Mouse (Mus musculus) liver, postnatal 0 days (tissue): ENCODE measurements around the gene C1galt1c1. TPM values are rescaled to one million over a fixed set of nuclear protein-coding genes. Genes with fewer than 3 reads are reported as not detected.

Source experiments
- ATAC-seq: fragments of 200-750 bp; cut with Nextera tagmentation; 2 replicates; pipeline ENCODE4 v1.8.0; 2017; ENCODE audit warnings: mild to moderate bottlenecking, moderate library complexity
- DNase-seq: peaks from one replicate; pipeline ENCODE4 v3.0.0-alpha.2; 2016
- H3K27ac ChIP-seq: fragments of 300-500 bp; sonication (generic); 2 replicates; pipeline ENCODE4 v1.5.1; 2014; ENCODE audit warnings: antibody characterized with exemption, moderate library complexity, mild to moderate bottlenecking, low read depth
- H3K27me3 ChIP-seq: fragments of 300-500 bp; sonication (generic); 2 replicates; pipeline ENCODE4 v1.6.1; 2014; ENCODE audit warnings: low read length, control low read depth, mixed read lengths; ENCODE audit not compliant: insufficient read depth
- H3K36me3 ChIP-seq: fragments of 300-500 bp; sonication (generic); replicated peaks from 2 replicates; pipeline ENCODE4 v1.6.1; 2014; ENCODE audit warnings: mild to moderate bottlenecking, control low read depth, low read length, moderate library complexity, mixed read lengths; ENCODE audit not compliant: insufficient read depth
- H3K4me1 ChIP-seq: fragments of 300-500 bp; sonication (generic); 2 replicates; pipeline ENCODE4 v1.6.1; 2014; ENCODE audit warnings: antibody characterized with exemption, mild to moderate bottlenecking, control low read depth; ENCODE audit not compliant: insufficient read depth
- H3K4me2 ChIP-seq: fragments of 300-500 bp; sonication (generic); 2 replicates; pipeline ENCODE4 v1.6.1; 2014; ENCODE audit warnings: low read depth, mild to moderate bottlenecking, low read length, moderate library complexity, mixed read lengths
- H3K4me3 ChIP-seq: fragments of 300-500 bp; sonication (generic); 2 replicates; pipeline ENCODE4 v1.5.1; 2014; ENCODE audit warnings: low read depth, low read length
- H3K9ac ChIP-seq: fragments of 300-500 bp; sonication (generic); replicated peaks from 2 replicates; pipeline ENCODE4 v1.6.1; 2014; ENCODE audit warnings: mild to moderate bottlenecking, moderate library complexity
- H3K9me3 ChIP-seq: fragments of 300-500 bp; sonication (generic); 2 replicates; pipeline ENCODE4 v1.6.1; 2016; ENCODE audit warnings: mild to moderate bottlenecking, control low read depth, low read length, mixed read lengths
- CTCF ChIP-seq: sonication (generic); IDR thresholded peaks from 2 replicates; pipeline ENCODE4 v1.5.1; 2016; ENCODE audit warnings: antibody characterized with exemption, low read depth
- EP300 ChIP-seq: IDR thresholded peaks from 2 replicates; pipeline ENCODE4 v1.6.1; 2016; ENCODE audit warnings: antibody characterized with exemption, low read depth, mild to moderate bottlenecking
- WGBS: fragments of 180-500 bp; shearing (Covaris S2); extraction: QIAGEN DNeasy Blood & Tissue Kit; methylation state at CpG from one replicate; pipeline ENCODE4 v1.1.7; 2014; ENCODE audit not compliant: insufficient replicate concordance; 5-methylcytosine and 5-hydroxymethylcytosine counted together
- polyA plus RNA-seq: library from polyadenylated mRNA; unstranded; fragments of >200 nt; fragmentation: Nextera tagmentation; extraction: Ambion mirVana; gene quantifications from 2 replicates; pipeline ENCODE4 v1.2.1, GENCODE M21; 2015

The C1galt1c1 gene
- 14.2 and 14.8 TPM in 2 replicates for polyA plus RNA-seq

- 14% methylated on average over 40 of the region's 43 CpGs for WGBS
- Histone ChIP-seq H3K4me2 (peak within 1 kb of the TSS; percentile 68), H3K27me3 (0 out of 2 replicates have a peak, but pooled peaks cover 3% of the 10 kb centered on the region), H3K27ac (peak within 1 kb of the TSS; percentile 77), H3K9me3 (no peaks in the 10 kb centered on the region), H3K4me3 (peak within 1 kb of the TSS; percentile 63), H3K4me1 (no peaks in the 10 kb centered on the region), H3K9ac (peak within 1 kb of the TSS; percentile 69), H3K36me3 (no peaks in the 10 kb centered on the region)
- peak; percentile 93 for DNase-seq
- ATAC-seq, result peak; percentile 98
- TF ChIP-seq CTCF (0 out of 2 replicates have a peak, but pooled peaks have one; percentile 14), EP300 (no peak)
Measured at GRCm38 (mm10) chrX:38634801-38635637, at the start of gene C1galt1c1. C1galt1c1 (minus strand) TSS chrX:38635087.

- 26% methylated on average over 2 of the region's 2 CpGs for WGBS
- H3K9me3 ChIP-seq, result no peaks in the 10 kb centered on the region
- no peak for TF ChIP-seq CTCF
- TF ChIP-seq EP300, result no peak
- DNase-seq (no peak), ATAC-seq (no peak)
- H3K36me3 ChIP-seq, result no peaks in the 10 kb centered on the region
- H3K4me1 ChIP-seq, result no peaks in the 10 kb centered on the region
- H3K4me2 ChIP-seq, result no peak overlapping the region
- no peak overlapping the region for H3K9ac ChIP-seq
- no peak overlapping the region for H3K27ac ChIP-seq
- H3K4me3 ChIP-seq, result no peak overlapping the region
- H3K27me3 ChIP-seq, result no peaks in the 10 kb centered on the region
Measured at GRCm38 (mm10) chrX:38681972-38682371, 47.1 kb upstream of the C1galt1c1 start.

GRCm38 (mm10) chrX:38669111-38669903 is 34.4 kb upstream of the C1galt1c1 start:
- H3K27ac ChIP-seq, result no peak overlapping the region
- DNase-seq, result no peak

GRCm38 (mm10) chrX:38656206-38656883 is 21.5 kb upstream of the C1galt1c1 start:
- no peak overlapping the region for H3K27ac ChIP-seq
- no peak overlapping the region for H3K9ac ChIP-seq
- 82% methylated on average over 4 of the region's 4 CpGs for WGBS
- no peak overlapping the region for H3K4me2 ChIP-seq
- TF ChIP-seq CTCF, result no peak
- no peak for TF ChIP-seq EP300
- 0 out of 2 replicates have a peak, but pooled peaks cover 6% of the 10 kb centered on the region for H3K27me3 ChIP-seq
- no peak overlapping the region for H3K4me3 ChIP-seq
- ATAC-seq (no peak), DNase-seq (no peak)
- H3K4me1 ChIP-seq, result no peaks in the 10 kb centered on the region
- H3K36me3 ChIP-seq, result no peaks in the 10 kb centered on the region
- H3K9me3 ChIP-seq, result no peaks in the 10 kb centered on the region

More at GRCm38 (mm10) chrX:38669111-38669903, 34.4 kb upstream of the C1galt1c1 start:
- no peak for TF ChIP-seq CTCF
- ATAC-seq, result no peak
- Histone ChIP-seq H3K36me3 (no peaks in the 10 kb centered on the region), H3K4me3 (no peak overlapping the region), H3K4me2 (no peak overlapping the region), H3K4me1 (no peaks in the 10 kb centered on the region), H3K9me3 (no peaks in the 10 kb centered on the region), H3K9ac (no peak overlapping the region), H3K27me3 (no peaks in the 10 kb centered on the region)
- WGBS, result 51% methylated on average over 6 of the region's 6 CpGs

- H3K36me3 ChIP-seq, result no peaks in the 10 kb centered on the region
- H3K27ac ChIP-seq, result no peak overlapping the region
- no peak overlapping the region for H3K4me2 ChIP-seq
- WGBS, result 80% methylated on average over 5 of the region's 5 CpGs
- H3K9me3 ChIP-seq, result no peaks in the 10 kb centered on the region
- ATAC-seq (no peak), DNase-seq (peak; percentile 29)
- 0 out of 2 replicates have a peak, but pooled peaks cover 6% of the 10 kb centered on the region for H3K27me3 ChIP-seq
- H3K4me1 ChIP-seq, result no peaks in the 10 kb centered on the region
- no peak for TF ChIP-seq EP300
- peak; percentile 65 for TF ChIP-seq CTCF
- H3K9ac ChIP-seq, result no peak overlapping the region
- H3K4me3 ChIP-seq, result no peak overlapping the region
Measured at GRCm38 (mm10) chrX:38654681-38655080, 19.8 kb upstream of the C1galt1c1 start.

GRCm38 (mm10) chrX:38653181-38653580 is 18.3 kb upstream of the C1galt1c1 start:
- 67% methylated on average over 1 of the region's 1 CpGs for WGBS
- Histone ChIP-seq H3K4me3 (no peak overlapping the region), H3K4me1 (no peaks in the 10 kb centered on the region), H3K9ac (no peak overlapping the region), H3K27me3 (0 out of 2 replicates have a peak, but pooled peaks cover 6% of the 10 kb centered on the region), H3K27ac (no peak overlapping the region), H3K9me3 (no peaks in the 10 kb centered on the region), H3K36me3 (no peaks in the 10 kb centered on the region), H3K4me2 (no peak overlapping the region)
- ATAC-seq, result no peak
- TF ChIP-seq CTCF, result peak; percentile 45
- no peak for TF ChIP-seq EP300
- DNase-seq, result peak; percentile 18
